Mouse (Mus musculus): ENCODE measurements around the gene BC005537. TPM values are rescaled to one million over a fixed set of nuclear protein-coding genes. Genes with fewer than 3 reads are reported as not detected.
A peak's percentile ranks its signal among the peaks of the same experiment; 100 is the strongest.

Gene BC005537
- polyA plus RNA-seq, 1 experiment from 2014 or later = 19.2 TPM

DNA sequence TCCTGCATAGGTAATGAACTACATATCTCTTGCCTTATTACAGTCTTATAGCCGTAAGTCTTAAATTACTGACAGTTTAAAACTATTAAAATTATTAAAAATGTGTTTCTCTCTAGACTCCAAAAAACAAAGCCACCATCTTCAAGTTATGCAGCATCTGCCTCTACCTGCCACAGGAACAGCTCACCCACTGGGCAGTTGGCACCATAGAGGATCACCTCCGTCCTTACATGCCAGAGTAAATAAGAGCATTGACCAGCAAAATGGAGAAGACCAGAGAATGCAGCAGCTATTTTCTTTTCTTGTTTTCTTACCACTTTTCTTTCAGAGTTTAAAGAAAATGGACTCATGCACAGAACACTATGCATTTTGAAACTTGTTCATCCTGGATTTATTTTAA, 11.1 kb downstream of the BC005537 start:
- no peak overlapping the region for H3K4me3 ChIP-seq (ENCODE audit: low read depth, low read length)
- H3K27me3 ChIP-seq (ENCODE audit: control insufficient read depth, insufficient read depth, low read length) = no peaks in the 10 kb centered on the region
- no peak for ATAC-seq (replicated peaks; ENCODE audit: insufficient number of reproducible peaks, low FRiP score, low TSS enrichment)
- no peak overlapping the region for H3K9ac ChIP-seq (ENCODE audit: low read depth, low read length)
- H3K36me3 ChIP-seq (ENCODE audit: control insufficient read depth, insufficient read depth, low read length) = peaks cover 42% of the 10 kb centered on the region
- H3K27ac ChIP-seq (ENCODE audit: low read depth, low read length) = no peak overlapping the region
- H3K4me1 ChIP-seq (ENCODE audit: control insufficient read depth, insufficient read depth, low read length) = no peaks in the 10 kb centered on the region
- no peaks in the 10 kb centered on the region for H3K9me3 ChIP-seq (replicated peaks; ENCODE audit: control insufficient read depth, low read length)
- no peak overlapping the region for H3K4me2 ChIP-seq
- WGBS (ENCODE audit: insufficient replicate concordance) = 95% methylated on average over 2 of the region's 2 CpGs

DNA sequence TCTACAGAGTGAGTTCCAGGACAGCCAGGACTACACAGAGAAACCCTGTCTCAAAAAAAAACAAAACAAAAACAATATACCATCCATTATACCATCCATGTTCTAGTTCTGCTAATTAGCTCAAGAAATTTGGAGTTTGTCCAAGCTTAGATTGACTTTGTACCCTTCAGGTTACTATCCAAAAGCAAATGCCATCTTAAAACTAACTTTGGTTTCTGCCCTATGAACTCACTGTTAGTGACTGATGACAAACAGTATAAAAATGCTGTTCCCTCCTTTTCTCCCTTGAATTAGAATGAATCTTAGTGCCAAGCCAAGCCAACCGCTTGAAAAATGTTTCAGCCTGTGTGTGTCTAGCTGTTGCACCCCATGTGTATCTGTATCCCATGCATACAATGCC, 13.2 kb downstream of the BC005537 start:
- H3K4me3 ChIP-seq (ENCODE audit: low read depth, low read length) = no peak overlapping the region
- no peak overlapping the region for H3K9ac ChIP-seq (ENCODE audit: low read depth, low read length)
- H3K27me3 ChIP-seq (ENCODE audit: control insufficient read depth, insufficient read depth, low read length) = no peaks in the 10 kb centered on the region
- peaks cover 40% of the 10 kb centered on the region for H3K36me3 ChIP-seq (ENCODE audit: control insufficient read depth, insufficient read depth, low read length)
- H3K9me3 ChIP-seq (replicated peaks; ENCODE audit: control insufficient read depth, low read length) = no peaks in the 10 kb centered on the region
- no peak overlapping the region for H3K4me2 ChIP-seq
- H3K27ac ChIP-seq (ENCODE audit: low read depth, low read length) = no peak overlapping the region
- 88% methylated on average over 1 of the region's 1 CpGs for WGBS (ENCODE audit: insufficient replicate concordance)
- ATAC-seq (replicated peaks; ENCODE audit: insufficient number of reproducible peaks, low FRiP score, low TSS enrichment) = no peak
- no peaks in the 10 kb centered on the region for H3K4me1 ChIP-seq (ENCODE audit: control insufficient read depth, insufficient read depth, low read length)

DNA sequence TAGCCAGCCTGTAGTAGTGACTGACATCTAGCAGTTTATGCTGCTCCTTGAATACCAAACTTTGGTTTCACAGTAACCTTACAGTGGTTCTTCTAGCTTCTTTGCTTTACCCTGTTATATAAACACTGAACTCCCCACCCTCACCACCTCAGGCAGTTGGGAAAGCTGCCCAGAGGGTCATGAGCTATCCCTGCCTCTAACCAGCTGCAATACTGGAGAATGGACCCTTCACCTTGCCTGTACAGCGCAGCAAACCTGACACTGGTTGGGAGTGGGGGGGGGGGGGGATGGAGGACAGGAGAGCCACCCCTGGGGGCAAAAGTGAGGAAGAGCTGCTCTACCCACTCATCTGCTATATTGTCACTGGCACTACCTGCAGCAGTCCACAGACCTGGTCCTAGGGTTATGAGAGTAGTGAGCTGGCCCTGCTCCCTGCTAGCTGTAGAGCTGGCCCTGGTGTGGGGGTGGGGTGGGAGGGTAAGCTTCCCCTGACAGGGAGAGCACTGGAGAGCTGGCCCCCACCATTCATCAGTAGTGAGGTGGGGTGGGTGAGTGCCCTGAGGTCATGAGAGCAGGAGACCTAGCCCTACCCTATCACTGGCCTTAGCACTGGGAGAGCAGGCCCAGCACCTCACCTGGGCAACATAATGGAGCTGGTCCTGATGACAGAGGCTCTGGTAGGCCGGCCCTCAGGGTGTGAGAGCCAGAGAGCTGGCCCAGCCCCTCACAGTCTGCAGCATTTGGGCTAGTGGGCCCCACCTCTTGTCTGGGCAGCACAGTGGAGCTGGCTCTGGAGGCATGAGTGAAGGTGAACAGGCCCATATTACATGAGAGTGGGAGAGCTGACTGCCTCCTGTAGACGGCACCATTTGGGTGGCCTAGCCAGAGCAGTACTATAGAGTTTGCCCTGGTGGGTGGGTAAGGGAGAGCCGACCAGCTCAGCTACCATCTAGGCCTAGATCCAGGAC, 15.0 kb downstream of the BC005537 start:
- peak; percentile 66; the same call in 1 of the 2 replicates for ATAC-seq (replicated peaks; ENCODE audit: insufficient number of reproducible peaks, low FRiP score, low TSS enrichment)
- no peak overlapping the region for H3K4me3 ChIP-seq (ENCODE audit: low read depth, low read length)
- no peaks in the 10 kb centered on the region for H3K9me3 ChIP-seq (replicated peaks; ENCODE audit: control insufficient read depth, low read length)
- no peaks in the 10 kb centered on the region for H3K27me3 ChIP-seq (ENCODE audit: control insufficient read depth, insufficient read depth, low read length)
- no peak overlapping the region for H3K27ac ChIP-seq (ENCODE audit: low read depth, low read length)
- no peak overlapping the region for H3K9ac ChIP-seq (ENCODE audit: low read depth, low read length)
- H3K36me3 ChIP-seq (ENCODE audit: control insufficient read depth, insufficient read depth, low read length) = peaks cover 26% of the 10 kb centered on the region
- H3K4me1 ChIP-seq (ENCODE audit: control insufficient read depth, insufficient read depth, low read length) = no peaks in the 10 kb centered on the region
- no peak overlapping the region for H3K4me2 ChIP-seq
- WGBS (ENCODE audit: insufficient replicate concordance) = 57% methylated on average over 4 of the region's 4 CpGs

DNA sequence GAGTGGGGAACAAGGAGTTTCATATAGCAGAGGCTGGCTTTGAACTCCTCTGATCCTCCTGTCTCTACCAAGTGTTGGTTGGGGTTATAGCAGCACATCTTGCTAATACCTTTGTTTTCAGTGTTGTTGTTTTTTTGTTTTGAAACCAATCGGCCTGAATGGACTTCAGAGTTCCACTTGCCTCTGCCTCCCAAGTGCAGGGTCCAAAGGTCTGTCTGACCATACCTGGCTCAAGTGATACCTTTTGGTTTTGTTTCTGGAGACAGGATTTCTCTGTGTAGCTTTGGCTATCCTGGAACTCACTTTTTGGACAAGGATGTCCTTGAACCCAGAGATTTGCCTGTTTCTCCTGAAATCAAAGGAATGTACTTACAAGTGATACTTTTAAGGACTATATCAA, 18.5 kb downstream of the BC005537 start:
- Histone ChIP-seq H3K4me1 (ENCODE audit: control insufficient read depth, insufficient read depth, low read length) (no peaks in the 10 kb centered on the region), H3K9ac (ENCODE audit: low read depth, low read length) (no peak overlapping the region), H3K36me3 (ENCODE audit: control insufficient read depth, insufficient read depth, low read length) (peaks cover 9% of the 10 kb centered on the region), H3K4me2 (no peak overlapping the region), H3K9me3 (replicated peaks; ENCODE audit: control insufficient read depth, low read length) (no peaks in the 10 kb centered on the region), H3K27ac (ENCODE audit: low read depth, low read length) (no peak overlapping the region), H3K27me3 (ENCODE audit: control insufficient read depth, insufficient read depth, low read length) (no peaks in the 10 kb centered on the region), H3K4me3 (ENCODE audit: low read depth, low read length) (no peak overlapping the region)
- 70% methylated on average over 1 of the region's 1 CpGs for WGBS (ENCODE audit: insufficient replicate concordance)
- no peak for ATAC-seq (replicated peaks; ENCODE audit: insufficient number of reproducible peaks, low FRiP score, low TSS enrichment)

DNA sequence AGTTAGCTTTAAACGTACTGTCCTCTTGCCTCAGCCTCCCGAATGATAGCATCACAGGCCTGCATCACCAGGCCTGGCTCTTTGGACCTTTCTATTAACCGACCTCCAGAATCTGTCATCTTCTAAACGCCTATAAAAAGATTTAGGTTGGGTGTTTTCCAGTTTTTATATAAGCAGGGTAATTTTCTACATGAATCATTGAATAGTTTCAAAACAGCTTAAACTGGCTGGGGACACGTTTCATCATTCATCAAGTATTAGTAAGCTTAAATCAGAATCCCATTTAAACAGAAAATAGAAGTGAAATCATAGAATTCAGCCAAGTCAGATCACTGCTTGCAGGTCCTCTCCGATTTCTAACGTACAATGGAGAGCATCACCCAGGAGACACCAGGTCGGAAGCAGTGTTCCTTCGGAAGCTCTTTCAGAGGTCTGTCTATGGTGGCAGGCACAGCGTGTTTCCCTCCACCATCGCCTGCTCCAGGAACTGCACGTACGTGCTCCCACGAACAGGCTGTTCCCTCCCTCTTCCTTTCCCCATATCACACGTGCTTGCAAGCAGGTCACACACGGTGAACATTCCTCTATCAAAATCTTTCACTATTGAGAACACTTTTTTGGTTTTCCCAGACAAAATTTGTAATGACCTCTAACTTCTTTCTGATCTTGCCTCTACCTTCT, 21.3 kb downstream of the BC005537 start:
- H3K4me1 ChIP-seq (ENCODE audit: control insufficient read depth, insufficient read depth, low read length) = peaks cover 11% of the 10 kb centered on the region
- 80% methylated on average over 16 of the region's 16 CpGs for WGBS (ENCODE audit: insufficient replicate concordance)
- no peak overlapping the region for H3K9ac ChIP-seq (ENCODE audit: low read depth, low read length)

DNA sequence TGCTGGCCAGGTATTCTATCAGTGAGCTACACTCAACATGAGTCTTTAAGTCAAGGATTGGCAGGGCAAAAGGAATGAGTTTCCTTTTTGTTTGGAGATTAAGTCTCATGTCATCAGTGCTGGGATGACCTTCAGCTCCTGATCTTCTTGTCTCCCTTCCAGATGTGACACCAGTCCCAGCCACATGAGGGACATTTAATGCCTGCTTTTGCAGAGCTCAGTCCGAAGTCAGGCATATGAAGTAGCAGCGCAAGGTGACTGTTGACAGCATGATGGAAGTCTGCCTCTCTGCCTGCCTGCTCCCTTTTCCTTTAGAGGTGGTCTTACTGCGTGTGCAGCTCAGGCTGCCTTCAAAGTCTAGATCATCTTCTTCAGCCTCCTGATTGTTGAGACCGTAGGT, 23.2 kb downstream of the BC005537 start:
- Histone ChIP-seq H3K27ac (ENCODE audit: low read depth, low read length) (no peak overlapping the region), H3K4me3 (ENCODE audit: low read depth, low read length) (no peak overlapping the region), H3K4me2 (no peak overlapping the region), H3K36me3 (ENCODE audit: control insufficient read depth, insufficient read depth, low read length) (peaks cover 3% of the 10 kb centered on the region), H3K4me1 (ENCODE audit: control insufficient read depth, insufficient read depth, low read length) (peaks cover 11% of the 10 kb centered on the region), H3K9ac (ENCODE audit: low read depth, low read length) (no peak overlapping the region), H3K9me3 (replicated peaks; ENCODE audit: control insufficient read depth, low read length) (no peaks in the 10 kb centered on the region), H3K27me3 (ENCODE audit: control insufficient read depth, insufficient read depth, low read length) (no peaks in the 10 kb centered on the region)
- WGBS (ENCODE audit: insufficient replicate concordance) = 63% methylated on average over 4 of the region's 4 CpGs
- no peak for ATAC-seq (replicated peaks; ENCODE audit: insufficient number of reproducible peaks, low FRiP score, low TSS enrichment)

More for the DNA sequence above, 21.3 kb downstream of the BC005537 start:
- Histone ChIP-seq H3K4me3 (ENCODE audit: low read depth, low read length) (no peak overlapping the region), H3K9me3 (replicated peaks; ENCODE audit: control insufficient read depth, low read length) (no peaks in the 10 kb centered on the region), H3K27ac (ENCODE audit: low read depth, low read length) (no peak overlapping the region), H3K4me2 (no peak overlapping the region), H3K27me3 (ENCODE audit: control insufficient read depth, insufficient read depth, low read length) (no peaks in the 10 kb centered on the region), H3K36me3 (ENCODE audit: control insufficient read depth, insufficient read depth, low read length) (peaks cover 9% of the 10 kb centered on the region)
- ATAC-seq (replicated peaks; ENCODE audit: insufficient number of reproducible peaks, low FRiP score, low TSS enrichment) = no peak

DNA sequence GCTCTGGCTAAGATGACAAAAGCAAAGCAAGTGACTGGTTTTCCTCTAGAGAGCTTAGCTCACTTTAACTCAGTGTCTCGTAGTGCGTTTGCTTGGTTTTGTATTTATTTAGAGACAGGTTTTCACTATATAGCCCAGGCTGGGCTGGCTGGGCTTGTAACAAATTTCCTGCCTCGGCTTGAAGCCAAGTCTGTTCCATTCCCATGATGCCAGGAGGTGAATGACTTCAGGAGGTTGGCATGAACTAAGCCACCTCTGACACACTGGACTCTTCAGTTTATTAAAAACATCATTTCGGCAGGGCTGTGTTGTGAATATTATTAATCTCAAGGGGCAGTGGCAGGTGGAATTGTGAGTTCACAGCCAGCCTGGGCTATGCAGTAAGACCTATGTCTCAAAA, 24.1 kb downstream of the BC005537 start:
- no peak overlapping the region for H3K4me3 ChIP-seq (ENCODE audit: low read depth, low read length)
- no peak; the same call in 1 of the 2 replicates for ATAC-seq (replicated peaks; ENCODE audit: insufficient number of reproducible peaks, low FRiP score, low TSS enrichment)
- H3K4me2 ChIP-seq = no peak overlapping the region
- H3K36me3 ChIP-seq (ENCODE audit: control insufficient read depth, insufficient read depth, low read length) = no peaks in the 10 kb centered on the region; the same call in 1 of the 2 replicates
- WGBS (ENCODE audit: insufficient replicate concordance) = 83% methylated on average over 4 of the region's 4 CpGs
- H3K27me3 ChIP-seq (ENCODE audit: control insufficient read depth, insufficient read depth, low read length) = no peaks in the 10 kb centered on the region
- H3K27ac ChIP-seq (ENCODE audit: low read depth, low read length) = no peak overlapping the region
- H3K9me3 ChIP-seq (replicated peaks; ENCODE audit: control insufficient read depth, low read length) = no peaks in the 10 kb centered on the region
- H3K9ac ChIP-seq (ENCODE audit: low read depth, low read length) = no peak overlapping the region
- peaks cover 11% of the 10 kb centered on the region for H3K4me1 ChIP-seq (ENCODE audit: control insufficient read depth, insufficient read depth, low read length)

DNA sequence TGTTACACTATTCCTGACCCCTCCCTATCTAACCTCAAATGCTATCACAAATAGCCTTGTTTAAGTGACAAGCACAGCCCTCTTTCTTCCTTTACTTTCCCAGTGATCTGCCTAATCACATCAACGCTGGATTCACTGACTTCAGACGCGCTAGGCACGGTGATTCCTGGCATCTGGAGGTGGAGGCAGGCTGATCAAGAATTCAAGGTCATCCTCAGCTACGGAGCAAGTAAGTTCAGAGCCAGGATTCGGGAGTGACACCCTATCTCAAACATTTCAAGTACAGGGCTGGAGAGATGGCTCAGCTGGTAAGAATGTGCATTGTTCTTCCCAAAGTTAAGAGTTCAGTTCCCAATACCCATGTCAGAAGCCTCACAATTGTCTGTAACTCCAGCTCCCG, 24.7 kb downstream of the BC005537 start:
- Histone ChIP-seq H3K27ac (ENCODE audit: low read depth, low read length) (no peak overlapping the region), H3K36me3 (ENCODE audit: control insufficient read depth, insufficient read depth, low read length) (no peaks in the 10 kb centered on the region), H3K9ac (ENCODE audit: low read depth, low read length) (0 out of 2 replicates have a peak overlapping the region, but pooled peaks have one; percentile 12), H3K4me1 (ENCODE audit: control insufficient read depth, insufficient read depth, low read length) (peaks cover 11% of the 10 kb centered on the region), H3K4me2 (no peak overlapping the region), H3K9me3 (replicated peaks; ENCODE audit: control insufficient read depth, low read length) (no peaks in the 10 kb centered on the region), H3K27me3 (ENCODE audit: control insufficient read depth, insufficient read depth, low read length) (no peaks in the 10 kb centered on the region), H3K4me3 (ENCODE audit: low read depth, low read length) (no peak overlapping the region)
- no peak for ATAC-seq (replicated peaks; ENCODE audit: insufficient number of reproducible peaks, low FRiP score, low TSS enrichment)
- 42% methylated on average over 7 of the region's 7 CpGs for WGBS (ENCODE audit: insufficient replicate concordance)

All from heart, embryonic 11.5 days (tissue).